Comparison of ENCODE assay signal across 27 mouse cellular contexts in the genomic region with DNA sequence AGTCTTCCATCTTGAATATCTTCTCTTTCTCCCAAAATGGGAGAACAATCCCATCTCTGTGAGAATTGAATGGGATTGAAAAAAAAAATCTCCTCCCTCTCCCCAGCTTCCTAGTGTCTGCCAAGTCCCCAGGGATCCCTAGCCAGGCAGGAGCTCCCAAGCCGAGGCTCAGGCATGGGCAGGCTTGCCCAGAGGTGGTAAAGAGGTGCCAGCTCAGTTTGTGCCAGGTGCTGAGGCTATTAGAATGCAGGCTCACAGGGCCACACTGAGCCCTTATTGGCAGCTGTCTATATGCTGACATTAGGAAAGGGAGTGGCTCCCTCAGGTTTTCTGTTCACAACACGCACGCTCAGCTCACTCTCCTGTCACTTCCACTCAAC. TPM values are rescaled to one million over a fixed set of nuclear protein-coding genes. Genes with fewer than 3 reads are reported as not detected.
DNase-seq lines count a peak whose midpoint lies in the region; ATAC-seq and TF ChIP-seq lines count a peak whose summit lies in the region.
"Had no signal": no experiment of that assay in that cellular context is flagged by ENCODE, and none has a peak within 500 bp of the region (broad histone marks: within the 10 kb centered on the region; RNA-seq: fewer than 3 reads in every experiment).

No protein-coding gene starts in this region.

- peak overlapping the region; percentile 16; the same call in 1 of the 2 replicates for H3K27ac ChIP-seq in hindbrain, embryonic 10.5 days
- no peak overlapping the region for H3K27ac ChIP-seq in hindbrain, embryonic 16.5 days (ENCODE audit: low read depth, low read length)
- no peak overlapping the region for H3K27ac ChIP-seq in midbrain, postnatal 0 days (ENCODE audit: low read depth, low read length)
- H3K27ac ChIP-seq: embryonic facial prominence, embryonic 13.5 days; forebrain, embryonic 10.5 days; forebrain, embryonic 15.5 days; gastrocnemius, adult 2 months; kidney, embryonic 15.5 days; layer of hippocampus, adult 2 months; limb, embryonic 13.5 days; lung, embryonic 15.5 days had no signal

- H3K9ac ChIP-seq in hindbrain, embryonic 16.5 days (ENCODE audit: low read depth, low read length), result no peak overlapping the region
- H3K9ac ChIP-seq in midbrain, postnatal 0 days (replicated peaks; ENCODE audit: low read length, poor library complexity, severe bottlenecking), result no peak overlapping the region
- H3K9ac ChIP-seq: embryonic facial prominence, embryonic 13.5 days; forebrain, embryonic 15.5 days; kidney, embryonic 15.5 days; limb, embryonic 13.5 days; lung, embryonic 15.5 days had no signal

- peaks cover 99% of the 10 kb centered on the region for H3K27me3 ChIP-seq in hindbrain, embryonic 10.5 days (ENCODE audit: insufficient read depth, poor library complexity, severe bottlenecking)
- peaks cover 45% of the 10 kb centered on the region for H3K27me3 ChIP-seq in hindbrain, embryonic 16.5 days (replicated peaks; ENCODE audit: control insufficient read depth, insufficient read depth, low read length)
- H3K27me3 ChIP-seq in midbrain, postnatal 0 days (ENCODE audit: insufficient read depth, low read length), result peaks cover 78% of the 10 kb centered on the region

- no peak overlapping the region for H3K4me3 ChIP-seq in hindbrain, embryonic 10.5 days
- H3K4me3 ChIP-seq in hindbrain, embryonic 16.5 days (ENCODE audit: low read length), result no peak overlapping the region
- H3K4me3 ChIP-seq in midbrain, postnatal 0 days (ENCODE audit: low read depth, low read length), result no peak overlapping the region
- H3K4me3 ChIP-seq: embryonic facial prominence, embryonic 13.5 days; forebrain, embryonic 10.5 days; forebrain, embryonic 15.5 days; gastrocnemius, adult 2 months; kidney, embryonic 15.5 days; layer of hippocampus, adult 2 months; limb, embryonic 13.5 days; lung, embryonic 15.5 days had no signal

- peak; percentile 30 for DNase-seq in brain, embryonic 14.5 days (ENCODE audit: low read depth)
- no peak for DNase-seq in hindbrain, embryonic 10.5 days (ENCODE audit: low spot score)
- no peak for DNase-seq in midbrain, postnatal 0 days (ENCODE audit: low spot score)
- DNase-seq in adrenal gland, adult 18-20 months (ENCODE audit: low spot score in 2 of 2), result no peak
- no peak for DNase-seq in adrenal gland, adult 8-10 months
- DNase-seq: adrenal gland, postnatal 10 days; B cell, adult 2 months; cerebellum, adult 11-12 months; cerebellum, adult 9-11 months; gastrocnemius, adult 2 months; gastrocnemius, postnatal 36 days; heart, adult 18-20 months; heart, postnatal 4 days; kidney, adult 11 months; kidney, postnatal 36 days had no signal

- peaks cover 54% of the 10 kb centered on the region for H3K4me1 ChIP-seq in hindbrain, embryonic 10.5 days (replicated peaks)
- peaks cover 7% of the 10 kb centered on the region for H3K4me1 ChIP-seq in hindbrain, embryonic 16.5 days (ENCODE audit: control insufficient read depth, insufficient read depth, low read depth, low read length)
- no peaks in the 10 kb centered on the region for H3K4me1 ChIP-seq in midbrain, postnatal 0 days (ENCODE audit: insufficient read depth, low read length)
- H3K4me1 ChIP-seq: kidney, embryonic 15.5 days; lung, embryonic 15.5 days had no signal

- no peak for TF ChIP-seq CTCF in brain, embryonic 14.5 days (IDR thresholded peaks at IDR 0.05; ENCODE audit: borderline replicate concordance, extremely low read depth, insufficient read depth, insufficient read length)
- TF ChIP-seq CTCF in midbrain, postnatal 0 days (IDR thresholded peaks at IDR 0.05), result no peak

- 0 out of 2 replicates have a peak, but pooled peaks have one; percentile 31 for ATAC-seq in hindbrain, embryonic 16.5 days
- ATAC-seq in midbrain, postnatal 0 days (ENCODE audit: low FRiP score), result 0 out of 2 replicates have a peak, but pooled peaks have one; percentile 32
- ATAC-seq: forebrain, embryonic 15.5 days; inflammation-experienced regulatory T-cells, adult 6 months had no signal

- WGBS in hindbrain, embryonic 10.5 days, result 34% methylated on average over 3 of the region's 3 CpGs
- 45% methylated on average over 3 of the region's 3 CpGs for WGBS in hindbrain, embryonic 16.5 days
- 25% methylated on average over 3 of the region's 3 CpGs for WGBS in midbrain, postnatal 0 days

- no peak overlapping the region for H3K4me2 ChIP-seq in hindbrain, embryonic 16.5 days (ENCODE audit: low read length)
- H3K4me2 ChIP-seq in midbrain, postnatal 0 days (ENCODE audit: low read depth, low read length, poor library complexity, severe bottlenecking), result no peak overlapping the region
- H3K4me2 ChIP-seq: embryonic facial prominence, embryonic 13.5 days; forebrain, embryonic 15.5 days; heart, embryonic 11.5 days; kidney, embryonic 15.5 days; limb, embryonic 13.5 days; liver, embryonic 11.5 days; lung, embryonic 15.5 days had no signal

- H3K9me3 ChIP-seq in hindbrain, embryonic 10.5 days, result no peaks in the 10 kb centered on the region
- H3K9me3 ChIP-seq in hindbrain, embryonic 16.5 days (ENCODE audit: control insufficient read depth, low read length), result no peaks in the 10 kb centered on the region
- no peaks in the 10 kb centered on the region for H3K9me3 ChIP-seq in midbrain, postnatal 0 days (ENCODE audit: low read length)
- H3K9me3 ChIP-seq: embryonic facial prominence, embryonic 13.5 days; forebrain, embryonic 10.5 days; forebrain, embryonic 15.5 days; kidney, embryonic 15.5 days; limb, embryonic 13.5 days; lung, embryonic 15.5 days had no signal

- no peaks in the 10 kb centered on the region for H3K36me3 ChIP-seq in hindbrain, embryonic 10.5 days
- H3K36me3 ChIP-seq in hindbrain, embryonic 16.5 days (ENCODE audit: control insufficient read depth, insufficient read depth, low read length), result no peaks in the 10 kb centered on the region
- no peaks in the 10 kb centered on the region for H3K36me3 ChIP-seq in midbrain, postnatal 0 days (ENCODE audit: insufficient read depth, low read length)
- H3K36me3 ChIP-seq: embryonic facial prominence, embryonic 13.5 days; forebrain, embryonic 10.5 days; forebrain, embryonic 15.5 days; kidney, embryonic 15.5 days; limb, embryonic 13.5 days; lung, embryonic 15.5 days had no signal

- no peak for TF ChIP-seq POLR2A in brain, embryonic 14.5 days (IDR thresholded peaks at IDR 0.05; ENCODE audit: borderline replicate concordance, extremely low read depth, insufficient read depth, insufficient read length, poor library complexity, severe bottlenecking)

RNA-seq across cellular contexts. Expression of gene Msx1, which starts 11.9 kb away (rescaled TPM):
- polyA plus RNA-seq in brain, embryonic 14.5 days (2012; rRNA removed), result 12.4 and 17.0 TPM in 2 replicates
- polyA plus RNA-seq in hindbrain, embryonic 10.5 days (2016; fragmentation: Nextera tagmentation; extraction: Ambion mirVana), result 188 and 212 TPM in 2 replicates
- polyA plus RNA-seq in hindbrain, embryonic 16.5 days (2015; fragmentation: Nextera tagmentation; extraction: Ambion mirVana), result 28.9 and 30.5 TPM in 2 replicates
- total RNA-seq in midbrain, postnatal 0 days (2014; rRNA removed), result 12.2 and 12.3 TPM in 2 replicates
- polyA plus RNA-seq in midbrain, postnatal 0 days (2015; fragmentation: Nextera tagmentation; extraction: Ambion mirVana), result 8.0 and 8.3 TPM in 2 replicates
- total RNA-seq in adrenal gland, adult 18-20 months (2021), result 1 to 10 TPM; 1.1 to 2.1 TPM
- total RNA-seq in adrenal gland, adult 8-10 months (2022), result 1 to 10 TPM; 1.2 to 3.7 (median 2.3) TPM
- total RNA-seq: megakaryocyte progenitor cell, adult 5-6 weeks had no signal
- polyA plus RNA-seq: inflammation-experienced regulatory T-cells, adult 6 months had no signal
